Mouse (Mus musculus): Measurements from ENCODE around the gene Serpinb1b.
"Not testable (repeated sequence)": the region's sequence is repeated elsewhere in the genome, so short reads cannot be mapped to it uniquely, and the experiment has no call there.

Gene Serpinb1b

GRCm38 (mm10) chr13:33078056-33078705 is at the start of gene Serpinb1b:
Gene Serpinb1b (plus strand): TSS chr13:33078575.
- DNase-seq = no peak

- DNase-seq = not testable (repeated sequence)
Measured at GRCm38 (mm10) chr13:33029478-33029877, 48.9 kb upstream of the Serpinb1b start.

- no peak for DNase-seq
Measured at GRCm38 (mm10) chr13:33030281-33030680, 48.1 kb upstream of the Serpinb1b start.

- DNase-seq = no peak
Measured at GRCm38 (mm10) chr13:33035506-33035905, 42.9 kb upstream of the Serpinb1b start.

- no peak for DNase-seq
Measured at GRCm38 (mm10) chr13:33043542-33043941, 34.8 kb upstream of the Serpinb1b start.

- DNase-seq = no peak
Measured at GRCm38 (mm10) chr13:33047234-33047633, 31.1 kb upstream of the Serpinb1b start.

- no peak for DNase-seq
Measured at GRCm38 (mm10) chr13:33048187-33048586, 30.2 kb upstream of the Serpinb1b start.

GRCm38 (mm10) chr13:33051697-33052096 is 26.7 kb upstream of the Serpinb1b start:
- DNase-seq = no peak

GRCm38 (mm10) chr13:33063048-33063447 is 15.3 kb upstream of the Serpinb1b start:
- DNase-seq = no peak

GRCm38 (mm10) chr13:33067387-33067977 is 10.9 kb upstream of the Serpinb1b start:
- DNase-seq = no peak

- no peak for DNase-seq
Measured at GRCm38 (mm10) chr13:33068164-33068563, 10.2 kb upstream of the Serpinb1b start.

GRCm38 (mm10) chr13:33071776-33072175 is 6.6 kb upstream of the Serpinb1b start:
- DNase-seq = no peak

GRCm38 (mm10) chr13:33074029-33074428 is 4.3 kb upstream of the Serpinb1b start:
- DNase-seq = no peak

GRCm38 (mm10) chr13:33076247-33076646 is 2.1 kb upstream of the Serpinb1b start:
- no peak for DNase-seq

GRCm38 (mm10) chr13:33077026-33077685 is 1.2 kb upstream of the Serpinb1b start:
- DNase-seq = no peak

GRCm38 (mm10) chr13:33079391-33079790 is 1.0 kb downstream of the Serpinb1b start:
- peak; percentile 30 for DNase-seq

GRCm38 (mm10) chr13:33080356-33080755 is 2.0 kb downstream of the Serpinb1b start:
- peak; percentile 58 for DNase-seq

- DNase-seq = no peak
Measured at GRCm38 (mm10) chr13:33083834-33084233, 5.5 kb downstream of the Serpinb1b start.

- DNase-seq = peak; percentile 64
Measured at GRCm38 (mm10) chr13:33084975-33085694, 6.8 kb downstream of the Serpinb1b start.

GRCm38 (mm10) chr13:33085695-33086432 is 7.5 kb downstream of the Serpinb1b start:
- peak; percentile 78 for DNase-seq

- DNase-seq = no peak
Measured at GRCm38 (mm10) chr13:33089566-33089965, 11.2 kb downstream of the Serpinb1b start.

- no peak for DNase-seq
Measured at GRCm38 (mm10) chr13:33090546-33090945, 12.2 kb downstream of the Serpinb1b start.

- no peak for DNase-seq
Measured at GRCm38 (mm10) chr13:33091306-33091705, 12.9 kb downstream of the Serpinb1b start.
